Mouse (Mus musculus): ENCODE data around the gene Slamf7. TPM values are rescaled to one million over a fixed set of nuclear protein-coding genes. Genes with fewer than 3 reads are reported as not detected.

The Slamf7 gene
- total and polyA plus RNA-seq, 2 experiments from 2014 or later = not detected

GRCm38 (mm10) chr1:171661482-171661881 lies 8.6 kb upstream of the Slamf7 start:
- Histone ChIP-seq H3K36me3 (ENCODE audit: insufficient read depth, low read length) (no peaks in the 10 kb centered on the region), H3K9ac (replicated peaks; ENCODE audit: low read length) (no peak overlapping the region), H3K27me3 (ENCODE audit: insufficient read depth, low read length) (no peaks in the 10 kb centered on the region), H3K4me3 (ENCODE audit: low read length) (no peak overlapping the region), H3K4me2 (ENCODE audit: low read depth, low read length) (no peak overlapping the region), H3K9me3 (ENCODE audit: low read length) (no peaks in the 10 kb centered on the region), H3K4me1 (ENCODE audit: insufficient read depth, low read length) (no peaks in the 10 kb centered on the region), H3K27ac (no peak overlapping the region)
- ATAC-seq = no peak
- no peak for DNase-seq (ENCODE audit: low spot score)
- no peak for TF ChIP-seq CTCF (IDR thresholded peaks at IDR 0.05; ENCODE audit: low read depth)
- WGBS = 39% methylated on average over 2 of the region's 2 CpGs

GRCm38 (mm10) chr1:171660423-171660822 lies 7.6 kb upstream of the Slamf7 start:
- H3K36me3 ChIP-seq (ENCODE audit: insufficient read depth, low read length) = no peaks in the 10 kb centered on the region
- no peaks in the 10 kb centered on the region for H3K4me1 ChIP-seq (ENCODE audit: insufficient read depth, low read length)
- no peak for ATAC-seq
- TF ChIP-seq CTCF (IDR thresholded peaks at IDR 0.05; ENCODE audit: low read depth) = no peak
- no peak for DNase-seq (ENCODE audit: low spot score)
- 95% methylated on average over 1 of the region's 1 CpGs for WGBS
- no peak overlapping the region for H3K4me2 ChIP-seq (ENCODE audit: low read depth, low read length)
- no peak overlapping the region for H3K27ac ChIP-seq
- H3K4me3 ChIP-seq (ENCODE audit: low read length) = no peak overlapping the region
- no peaks in the 10 kb centered on the region for H3K27me3 ChIP-seq (ENCODE audit: insufficient read depth, low read length)
- H3K9ac ChIP-seq (replicated peaks; ENCODE audit: low read length) = no peak overlapping the region
- no peaks in the 10 kb centered on the region for H3K9me3 ChIP-seq (ENCODE audit: low read length)

- no peak overlapping the region for H3K9ac ChIP-seq (replicated peaks; ENCODE audit: low read length)
- no peaks in the 10 kb centered on the region for H3K4me1 ChIP-seq (ENCODE audit: insufficient read depth, low read length)
- ATAC-seq (peak; percentile 49; the same call in 1 of the 2 replicates), DNase-seq (ENCODE audit: low spot score) (peak; percentile 38)
- WGBS = 77% methylated on average over 5 of the region's 5 CpGs
- no peaks in the 10 kb centered on the region for H3K27me3 ChIP-seq (ENCODE audit: insufficient read depth, low read length)
- H3K4me2 ChIP-seq (ENCODE audit: low read depth, low read length) = no peak overlapping the region
- H3K4me3 ChIP-seq (ENCODE audit: low read length) = no peak overlapping the region
- H3K36me3 ChIP-seq (ENCODE audit: insufficient read depth, low read length) = no peaks in the 10 kb centered on the region
- peak; percentile 49 for TF ChIP-seq CTCF (IDR thresholded peaks at IDR 0.05; ENCODE audit: low read depth)
- H3K9me3 ChIP-seq (ENCODE audit: low read length) = no peaks in the 10 kb centered on the region
- no peak overlapping the region for H3K27ac ChIP-seq
These were observed 5.7 kb upstream of the Slamf7 start for GRCm38 (mm10) chr1:171658561-171658991.

GRCm38 (mm10) chr1:171648840-171649239 lies 4.0 kb downstream of the Slamf7 start:
- WGBS = 76% methylated on average over 8 of the region's 8 CpGs
- Histone ChIP-seq H3K27ac (no peak overlapping the region), H3K4me1 (ENCODE audit: insufficient read depth, low read length) (no peaks in the 10 kb centered on the region), H3K27me3 (ENCODE audit: insufficient read depth, low read length) (no peaks in the 10 kb centered on the region), H3K9ac (replicated peaks; ENCODE audit: low read length) (no peak overlapping the region), H3K4me2 (ENCODE audit: low read depth, low read length) (no peak overlapping the region), H3K4me3 (ENCODE audit: low read length) (no peak overlapping the region), H3K9me3 (ENCODE audit: low read length) (no peaks in the 10 kb centered on the region), H3K36me3 (ENCODE audit: insufficient read depth, low read length) (no peaks in the 10 kb centered on the region)
- ATAC-seq (no peak), DNase-seq (ENCODE audit: low spot score) (no peak)
- no peak for TF ChIP-seq CTCF (IDR thresholded peaks at IDR 0.05; ENCODE audit: low read depth)

GRCm38 (mm10) chr1:171647716-171648115 lies 5.1 kb downstream of the Slamf7 start:
- TF ChIP-seq CTCF (IDR thresholded peaks at IDR 0.05; ENCODE audit: low read depth) = no peak
- H3K4me1 ChIP-seq (ENCODE audit: insufficient read depth, low read length) = no peaks in the 10 kb centered on the region
- H3K9me3 ChIP-seq (ENCODE audit: low read length) = no peaks in the 10 kb centered on the region
- no peak for DNase-seq (ENCODE audit: low spot score)
- H3K27ac ChIP-seq = no peak overlapping the region
- WGBS = 90% methylated on average over 5 of the region's 5 CpGs
- H3K36me3 ChIP-seq (ENCODE audit: insufficient read depth, low read length) = no peaks in the 10 kb centered on the region
- no peak overlapping the region for H3K4me3 ChIP-seq (ENCODE audit: low read length)
- H3K9ac ChIP-seq (replicated peaks; ENCODE audit: low read length) = no peak overlapping the region
- no peaks in the 10 kb centered on the region for H3K27me3 ChIP-seq (ENCODE audit: insufficient read depth, low read length)
- ATAC-seq = no peak
- no peak overlapping the region for H3K4me2 ChIP-seq (ENCODE audit: low read depth, low read length)

- no peak overlapping the region for H3K9ac ChIP-seq (replicated peaks; ENCODE audit: low read length)
- no peaks in the 10 kb centered on the region for H3K27me3 ChIP-seq (ENCODE audit: insufficient read depth, low read length)
- H3K4me1 ChIP-seq (ENCODE audit: insufficient read depth, low read length) = no peaks in the 10 kb centered on the region
- no peak for TF ChIP-seq CTCF (IDR thresholded peaks at IDR 0.05; ENCODE audit: low read depth)
- DNase-seq (ENCODE audit: low spot score) (no peak), ATAC-seq (no peak)
- H3K9me3 ChIP-seq (ENCODE audit: low read length) = no peaks in the 10 kb centered on the region
- H3K36me3 ChIP-seq (ENCODE audit: insufficient read depth, low read length) = no peaks in the 10 kb centered on the region
- no peak overlapping the region for H3K4me3 ChIP-seq (ENCODE audit: low read length)
- 76% methylated on average over 5 of the region's 5 CpGs for WGBS
- no peak overlapping the region for H3K27ac ChIP-seq
- no peak overlapping the region for H3K4me2 ChIP-seq (ENCODE audit: low read depth, low read length)
These were observed 6.3 kb downstream of the Slamf7 start for GRCm38 (mm10) chr1:171646429-171646940.

GRCm38 (mm10) chr1:171643612-171644011 lies 9.2 kb downstream of the Slamf7 start:
- H3K9me3 ChIP-seq (ENCODE audit: low read length) = no peaks in the 10 kb centered on the region
- ATAC-seq (no peak), DNase-seq (ENCODE audit: low spot score) (no peak)
- no peak for TF ChIP-seq CTCF (IDR thresholded peaks at IDR 0.05; ENCODE audit: low read depth)
- H3K27me3 ChIP-seq (ENCODE audit: insufficient read depth, low read length) = no peaks in the 10 kb centered on the region
- no peaks in the 10 kb centered on the region for H3K36me3 ChIP-seq (ENCODE audit: insufficient read depth, low read length)
- H3K27ac ChIP-seq = no peak overlapping the region
- H3K4me3 ChIP-seq (ENCODE audit: low read length) = no peak overlapping the region
- 86% methylated on average over 7 of the region's 7 CpGs for WGBS
- H3K9ac ChIP-seq (replicated peaks; ENCODE audit: low read length) = no peak overlapping the region
- H3K4me2 ChIP-seq (ENCODE audit: low read depth, low read length) = no peak overlapping the region
- no peaks in the 10 kb centered on the region for H3K4me1 ChIP-seq (ENCODE audit: insufficient read depth, low read length)

Data from hindbrain, postnatal 0 days (tissue).